Mouse (Mus musculus) mouse embryonic stem cell (cell line): ENCODE measurements at regions not wholly inside any gene's neighbourhood (a gene's known extent, or its start where the extent isn't known, plus 50 kb on each side); places are given as distances from the start of the nearest gene placed in this dataset.

Experiments used
- in situ Hi-C, 2 experiments: fragments of 300-500 bp; cut with MboI; formaldehyde crosslinking; loops; 1 replicate in 1 of 2; 3 replicates in 1 of 2; pipeline ENCODE4 v1.14.3; 2019 to 2020; ENCODE audit warnings: low sequenced_read_pairs in 2 of 2, low pct_unique_long_range_greater_than_20kb in 1 of 2, mixed read lengths in 1 of 2; ENCODE audit not compliant: unreplicated experiment in 1 of 2

DNA sequence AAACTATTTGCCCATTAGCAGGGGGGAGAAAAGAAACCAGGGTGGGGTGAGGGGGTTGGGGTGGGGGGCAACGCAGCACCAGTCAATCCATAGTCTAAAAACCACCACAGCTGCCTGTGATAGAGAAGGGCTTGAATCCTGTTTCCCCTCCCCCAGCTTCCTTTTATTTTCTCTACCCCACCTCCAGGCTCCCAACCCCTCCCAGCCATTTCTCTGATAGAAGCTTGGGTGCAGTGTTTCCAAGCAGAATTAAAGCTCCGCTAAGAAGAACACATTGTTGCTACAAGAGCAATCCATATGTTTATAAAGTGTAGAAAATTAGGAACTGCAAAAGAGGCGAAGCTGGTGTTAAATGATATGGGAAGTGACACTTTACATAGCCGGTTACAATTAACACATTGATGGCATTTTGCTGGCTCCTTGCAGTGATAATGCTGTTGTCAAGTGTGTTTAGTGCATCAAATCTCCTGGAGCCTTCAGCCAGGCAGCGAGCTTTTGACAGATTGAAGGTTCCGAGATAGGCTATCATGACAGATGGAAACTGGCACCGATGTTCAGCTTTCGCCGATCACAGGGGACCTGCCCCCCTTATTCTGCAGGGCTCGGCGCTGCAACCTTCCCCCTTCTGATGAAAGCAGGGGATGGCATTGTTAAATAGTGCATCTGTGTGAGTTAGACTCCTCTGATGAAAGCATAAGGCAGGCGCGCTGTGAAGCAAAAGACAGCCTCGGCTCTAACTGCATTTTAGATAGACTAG is 217.8 kb upstream of the Atp5g3 start:
- in situ Hi-C loops, result no loop called here

DNA sequence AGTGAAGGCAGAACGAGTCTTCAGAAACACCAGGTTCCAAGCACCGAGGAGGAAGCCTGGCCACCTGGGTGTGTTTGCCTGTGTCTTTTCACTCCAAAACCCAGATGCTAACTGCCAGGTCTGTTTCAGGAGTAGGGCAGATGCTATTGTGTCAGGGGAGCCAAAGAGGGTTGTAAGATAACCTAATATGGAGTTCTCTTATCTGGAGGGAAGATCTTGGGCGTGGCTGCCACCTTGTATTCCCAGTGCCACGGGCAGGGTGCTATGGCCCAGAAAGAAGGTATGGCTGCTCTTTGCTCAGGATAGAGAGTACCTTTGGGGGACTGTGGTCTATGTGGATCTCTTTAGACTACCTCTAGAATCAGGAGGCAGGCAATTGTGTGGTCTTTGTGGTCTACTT is 216.0 kb upstream of the Atp5g3 start:
- in situ Hi-C loops, result no loop called here

DNA sequence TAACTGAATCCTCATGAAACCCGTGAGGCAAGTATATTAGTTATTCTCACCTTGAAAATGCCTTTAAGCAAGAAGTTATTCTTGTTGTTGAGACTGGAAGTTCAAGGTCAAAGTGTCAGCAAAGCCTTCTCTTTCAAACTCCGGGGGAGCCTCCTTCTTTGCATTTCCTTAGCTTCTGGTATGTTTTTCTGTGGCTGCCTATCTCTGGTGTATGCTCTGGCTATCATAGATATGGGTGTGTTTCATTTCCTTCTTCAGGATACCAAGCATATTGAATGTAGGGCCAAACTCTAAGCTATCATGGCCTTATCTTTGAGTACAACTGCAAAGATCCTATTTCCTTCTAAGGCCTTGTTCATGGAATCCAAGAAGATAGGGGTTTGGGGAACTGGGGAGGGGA is 213.1 kb upstream of the Atp5g3 start:
- in situ Hi-C loops, result no loop called here

DNA sequence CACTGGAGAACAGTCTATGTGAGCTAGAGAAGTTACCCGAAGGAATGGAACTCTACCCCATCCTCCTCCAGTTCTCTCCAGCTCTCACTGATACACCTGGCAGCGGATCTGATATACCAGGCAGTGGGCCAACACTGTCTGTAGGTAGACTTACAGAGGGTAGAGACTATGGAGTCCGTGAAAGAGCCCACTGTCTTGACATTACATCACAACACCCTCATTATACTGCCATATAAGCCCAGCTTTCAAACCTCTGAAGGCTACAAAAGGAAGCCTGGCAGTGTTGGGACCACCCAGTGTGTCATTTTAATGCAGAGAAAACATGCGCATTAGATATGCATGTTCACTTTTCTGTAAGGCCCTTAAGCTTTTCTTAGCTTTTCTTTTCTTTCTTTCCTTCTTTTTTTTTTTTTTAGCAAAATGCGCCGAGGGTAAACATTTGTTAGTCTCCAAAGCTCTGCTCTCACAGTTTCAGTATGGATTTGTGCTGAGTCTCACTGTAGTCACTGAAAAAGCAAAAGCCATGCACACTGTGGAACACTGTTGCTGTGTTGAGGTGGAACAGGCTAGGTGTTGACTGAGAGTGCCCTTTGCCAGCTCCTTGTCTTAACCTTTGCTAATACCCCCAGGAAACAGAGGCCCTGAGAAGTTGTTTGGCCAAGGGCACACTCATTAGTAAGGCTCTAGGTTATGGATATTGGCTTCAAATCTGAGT is 212.4 kb upstream of the Atp5g3 start:
- in situ Hi-C loops, result no loop called here

DNA sequence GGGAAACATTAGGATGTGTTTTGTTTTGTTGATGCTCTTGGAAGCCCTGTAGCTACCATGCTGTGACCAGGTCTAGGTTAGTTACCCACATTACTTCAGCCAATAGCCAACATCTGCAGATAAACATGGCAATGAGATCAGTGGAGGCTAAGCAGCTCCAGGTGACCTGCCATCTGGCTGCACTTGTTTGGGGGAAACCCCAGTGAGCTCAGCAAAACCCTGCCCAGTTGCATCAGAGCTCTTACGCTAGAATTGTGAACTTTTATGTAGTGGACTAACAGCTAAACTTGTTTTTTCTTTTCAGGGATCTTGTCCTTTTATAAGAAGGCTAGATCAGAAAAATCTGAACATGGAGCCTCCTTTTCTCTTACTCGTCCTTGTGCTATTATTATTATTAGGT is 211.8 kb upstream of the Atp5g3 start:
- in situ Hi-C loops, result no loop called here

DNA sequence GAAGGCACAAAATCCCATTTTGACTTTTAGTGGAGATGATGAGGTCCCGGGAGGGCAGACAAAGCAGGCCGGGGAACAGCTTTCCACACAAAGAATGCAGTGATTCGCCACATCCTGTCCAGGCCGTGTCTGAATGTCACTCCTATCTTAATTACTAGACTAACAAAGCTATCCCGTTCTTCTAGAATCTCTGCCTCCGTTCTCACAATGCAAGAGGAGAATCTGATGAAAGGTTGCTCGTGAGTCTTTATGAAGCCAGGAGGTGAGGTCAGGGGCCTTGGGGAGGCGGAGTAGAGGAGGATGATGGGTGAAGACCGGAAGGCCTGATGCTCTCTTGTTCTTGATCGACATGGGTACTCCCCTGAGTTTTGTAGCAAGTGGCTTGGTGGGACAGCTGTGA is 208.9 kb upstream of the Atp5g3 start:
- in situ Hi-C loops, result no loop called here

DNA sequence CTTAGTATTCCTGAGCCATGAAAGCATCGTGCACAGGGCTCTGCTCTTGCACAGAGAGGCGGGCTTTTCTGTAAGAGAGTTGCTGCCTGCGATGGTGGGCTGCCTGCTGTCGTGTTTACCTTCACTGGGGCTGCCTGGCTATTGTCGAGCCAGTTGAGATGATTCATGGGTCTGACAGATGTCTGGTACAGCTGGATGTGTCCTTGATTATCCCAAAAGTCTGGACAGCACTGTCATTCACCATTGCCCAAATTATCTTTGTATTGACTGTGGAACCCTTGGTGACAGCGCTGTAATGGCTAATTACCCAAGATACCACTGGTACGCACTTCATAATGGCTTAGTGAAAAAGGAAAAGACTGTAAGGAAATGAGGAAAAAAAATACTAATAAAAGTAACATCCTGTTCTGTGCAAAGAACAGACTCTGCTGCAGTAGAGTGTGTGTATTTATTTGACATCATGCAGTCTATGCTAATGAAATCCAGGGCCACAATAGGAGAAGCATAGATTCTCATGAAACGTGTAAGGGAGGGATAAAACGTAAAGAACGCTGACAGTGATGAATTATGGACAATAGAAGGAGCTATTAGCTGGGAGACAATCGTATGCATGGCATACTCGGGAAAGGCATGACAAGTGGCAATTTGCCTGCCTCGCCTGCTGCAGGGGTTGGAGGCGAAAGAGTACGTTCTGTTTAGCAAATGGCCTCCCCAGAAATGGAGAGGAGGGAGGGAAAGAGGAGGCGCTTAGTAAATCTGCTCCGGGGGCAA is 208.2 kb upstream of the Atp5g3 start:
- in situ Hi-C loops, result no loop called here

DNA sequence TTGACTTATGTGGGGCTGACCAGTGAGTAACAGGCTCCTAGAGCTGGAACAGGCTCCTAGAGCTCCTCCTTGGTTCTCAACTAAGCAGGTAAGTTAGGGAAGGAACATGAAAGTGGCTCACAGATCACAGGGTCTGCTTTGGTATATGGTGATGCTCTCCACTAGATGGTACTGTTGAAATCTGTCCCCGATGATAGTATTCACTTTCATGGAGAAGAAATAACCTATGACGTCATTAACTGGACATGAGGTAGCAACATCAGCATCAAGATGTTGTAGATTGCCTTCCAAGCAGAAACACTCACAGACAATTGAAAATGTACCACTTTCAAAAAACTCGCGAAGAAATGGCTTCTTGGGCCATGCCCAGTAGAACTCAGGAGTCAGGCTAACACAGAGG is 195.3 kb upstream of the Atp5g3 start:
- in situ Hi-C loops, result no loop called here

DNA sequence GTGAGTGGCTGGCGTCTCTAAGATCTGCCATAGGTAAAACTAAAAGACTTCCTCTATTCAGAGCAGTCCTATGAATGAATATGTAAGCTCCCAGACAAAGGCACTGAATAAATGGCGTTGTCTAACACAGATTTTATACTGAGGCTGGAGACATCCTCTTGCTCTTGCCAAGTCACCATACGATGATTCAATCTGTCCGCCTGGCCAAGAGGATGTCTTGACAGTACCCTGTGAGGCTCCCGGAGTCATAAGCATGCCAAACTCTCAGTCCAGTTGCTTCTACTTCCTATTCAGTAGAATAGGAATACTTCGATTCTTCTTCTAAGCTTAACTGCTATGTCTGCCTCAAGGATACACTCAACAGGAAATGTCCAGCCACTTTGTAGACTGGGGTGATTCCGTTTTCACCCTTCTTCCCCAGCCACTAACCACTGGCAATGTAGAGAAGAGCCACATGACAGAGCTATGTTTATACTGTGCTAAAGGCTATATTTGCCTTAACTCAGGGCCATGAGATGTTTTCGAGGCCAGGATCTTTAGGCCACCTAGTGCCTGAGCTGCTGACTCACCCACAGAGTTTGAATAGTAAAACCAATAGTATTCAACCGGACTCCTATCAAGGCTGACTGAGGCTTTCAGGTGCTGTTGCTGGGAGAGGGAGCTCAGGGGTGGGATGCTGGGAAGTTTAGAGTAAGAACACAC is 188.7 kb upstream of the Atp5g3 start:
- in situ Hi-C loops, result no loop called here

DNA sequence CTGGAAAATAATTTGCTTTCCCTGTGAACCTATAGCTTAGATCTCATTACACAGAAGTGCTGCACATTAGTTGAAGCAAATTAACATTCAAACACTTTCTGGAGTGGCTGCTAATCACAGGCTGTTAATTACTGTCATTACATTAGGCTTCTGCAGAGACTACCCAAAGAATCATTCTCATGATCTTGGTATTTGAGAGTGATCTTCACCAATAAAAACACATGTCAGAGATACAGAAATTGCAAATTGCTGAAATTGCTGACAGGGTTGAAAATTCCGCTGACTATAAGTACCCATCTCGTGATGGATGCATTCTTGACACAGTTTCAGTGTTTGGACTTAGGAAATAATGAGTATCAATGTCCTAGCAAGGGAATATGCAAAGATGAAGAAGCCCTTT is 185.7 kb upstream of the Atp5g3 start:
- in situ Hi-C loops, result no loop called here

DNA sequence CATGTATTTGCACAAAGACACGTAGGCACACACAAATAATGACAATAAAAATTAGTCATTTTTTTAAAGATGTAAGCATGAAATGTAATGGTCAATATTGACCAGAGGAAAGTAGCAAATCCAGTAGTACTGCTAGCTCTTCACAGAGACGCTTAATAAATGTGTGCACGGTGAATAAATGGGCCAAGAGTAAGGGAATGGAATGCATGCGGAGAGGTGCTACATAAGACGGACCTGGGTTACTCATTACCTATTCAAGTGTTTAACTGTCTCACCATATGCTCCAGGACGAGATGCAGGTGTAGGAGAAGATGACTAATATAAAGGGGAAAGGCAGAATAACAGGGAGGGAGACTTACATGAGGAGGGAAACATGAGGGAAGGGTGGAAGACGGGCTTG is 182.4 kb upstream of the Atp5g3 start:
- in situ Hi-C loops, result no loop called here

DNA sequence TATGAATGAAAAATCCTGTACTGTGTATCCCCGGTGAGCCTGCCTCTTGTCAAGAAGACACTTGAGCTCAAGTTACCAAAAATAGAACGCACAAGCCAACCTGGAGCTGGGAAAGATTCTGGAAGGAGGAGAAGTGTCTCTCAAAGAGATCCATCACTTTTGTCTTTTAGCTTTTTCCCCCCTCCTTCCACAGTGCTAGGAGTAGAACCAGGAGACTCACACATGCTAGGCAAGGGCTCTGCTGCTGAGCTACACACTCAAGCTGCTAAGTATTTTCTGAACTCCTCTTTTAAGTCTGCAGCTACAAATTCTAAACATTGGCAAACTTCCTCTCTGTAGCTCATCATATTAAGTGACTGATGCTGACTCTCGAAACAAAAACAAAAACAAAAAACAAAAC is 176.2 kb upstream of the Atp5g3 start:
- in situ Hi-C loops, result no loop called here

DNA sequence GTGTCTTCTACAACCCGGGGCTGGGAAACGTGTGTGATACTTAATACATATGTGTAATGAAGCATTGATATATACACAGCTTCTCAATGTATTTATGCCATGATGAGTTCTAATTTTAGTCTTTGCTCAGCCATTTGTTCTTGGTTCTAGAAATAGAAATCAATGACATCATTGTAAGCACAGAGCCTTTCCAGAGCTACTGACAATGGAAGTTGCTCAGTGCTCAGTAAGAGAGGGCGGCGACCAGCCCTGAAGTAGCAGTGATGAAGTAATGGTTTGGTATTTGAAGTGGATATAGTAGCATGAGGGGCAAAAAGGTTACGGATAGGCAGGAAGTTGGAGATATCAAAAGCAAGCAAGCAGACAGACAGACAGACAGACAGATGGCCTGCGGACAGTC is 173.8 kb upstream of the Atp5g3 start:
- in situ Hi-C loops, result no loop called here

DNA sequence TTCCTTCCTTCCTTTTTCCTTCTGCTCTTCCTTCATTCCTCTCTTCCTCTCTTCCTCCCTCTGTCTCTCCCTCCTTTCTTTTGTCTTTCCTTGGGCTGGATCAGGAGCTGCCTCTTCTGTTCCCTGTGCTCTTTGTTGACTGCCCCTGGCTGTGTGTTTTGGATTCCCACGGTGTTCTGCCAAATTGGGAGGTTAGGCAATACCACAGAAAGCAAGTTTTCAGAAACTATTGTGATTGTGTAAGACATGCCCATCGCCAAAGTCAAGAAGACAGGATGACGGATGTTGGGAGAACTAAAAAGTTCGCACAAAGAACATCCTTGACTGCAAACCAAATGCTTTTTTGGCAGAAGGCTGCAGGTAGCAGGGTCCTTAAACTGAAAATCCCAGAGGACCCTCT is 165.6 kb upstream of the Atp5g3 start:
- in situ Hi-C loops, result no loop called here

DNA sequence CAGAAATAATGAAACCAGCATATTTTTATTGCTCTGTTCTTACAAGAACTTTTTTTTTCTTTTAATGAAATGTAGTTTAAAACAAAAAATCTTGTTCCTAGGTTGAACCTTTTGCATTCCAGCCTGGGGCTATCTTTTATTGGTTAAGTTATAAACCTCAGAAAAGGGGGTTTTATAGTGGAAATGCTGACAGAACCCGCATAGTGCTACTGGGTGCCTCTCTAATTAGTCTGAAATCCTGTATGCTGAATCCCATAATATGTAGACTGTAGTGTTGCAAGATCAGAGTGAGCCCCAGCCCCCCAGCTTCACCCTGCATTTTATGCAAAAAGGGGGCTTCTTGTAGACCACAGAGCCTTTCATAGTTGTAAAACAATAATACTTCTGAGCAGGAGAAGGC is 164.4 kb upstream of the Atp5g3 start:
- in situ Hi-C loops, result no loop called here

DNA sequence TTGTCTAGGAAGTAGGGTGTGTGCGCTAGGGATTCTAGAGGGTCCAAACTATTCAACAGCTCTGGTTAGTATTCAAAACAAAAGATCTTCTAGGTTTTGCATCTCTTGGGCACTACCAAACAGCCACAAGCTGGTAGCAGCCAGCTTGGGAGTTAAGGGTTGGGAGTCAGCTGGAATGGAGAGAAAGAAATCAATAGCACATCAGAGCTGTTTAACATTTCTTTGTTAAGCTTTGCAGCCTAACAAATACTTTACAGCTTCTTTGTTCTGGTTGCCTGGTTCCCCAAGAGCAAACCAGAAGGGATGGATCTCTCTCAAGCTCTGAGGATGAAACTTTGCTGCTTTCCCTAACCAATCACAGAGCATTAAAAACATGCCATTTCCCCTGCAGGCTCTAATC is 162.3 kb upstream of the Atp5g3 start:
- in situ Hi-C loops, result no loop called here

DNA sequence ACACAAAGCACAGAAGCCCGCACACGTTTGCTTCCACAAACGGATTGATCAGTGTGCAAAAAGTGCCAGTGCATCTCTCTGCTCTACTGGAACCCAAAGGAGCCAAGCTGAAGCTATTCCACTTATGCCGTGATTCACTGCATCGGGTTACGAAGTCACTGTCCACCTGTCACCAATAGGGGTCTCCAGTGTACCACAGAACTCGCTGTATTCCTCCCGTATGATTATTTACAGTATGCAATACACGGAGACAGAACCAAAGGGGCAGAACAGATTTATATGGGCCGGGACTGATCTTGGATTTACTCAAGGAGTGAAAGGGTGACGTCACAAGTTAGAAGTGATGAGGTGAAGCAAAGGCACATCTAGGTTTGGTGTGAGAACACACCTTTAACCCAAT is 155.5 kb upstream of the Atp5g3 start:
- in situ Hi-C loops, result loop anchor here (10.0 kb wide), 3 partner anchors 228 to 598 kb away; partner anchors contain the start of genes Evx2 (in 1 of the 2) and Hoxd13 (in 1 of the 2)

DNA sequence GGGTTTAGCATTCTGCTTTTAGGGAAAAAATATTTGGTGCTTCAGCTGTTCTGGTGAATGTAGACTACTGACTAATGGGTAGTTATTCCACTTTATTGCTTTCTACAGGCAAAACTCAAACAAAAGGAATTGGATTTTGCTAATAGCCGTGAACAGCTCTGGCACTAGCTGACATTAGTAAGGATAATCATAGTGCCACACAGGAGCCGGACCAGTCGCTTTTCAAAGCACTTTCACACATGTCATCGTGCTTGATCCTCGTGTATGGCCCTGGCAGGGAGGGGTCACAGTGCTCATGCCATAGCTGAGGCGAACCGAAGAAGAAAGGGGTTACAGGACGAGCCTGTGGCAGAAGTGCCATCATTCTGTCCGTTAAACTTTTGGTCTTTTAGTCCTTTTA is 153.2 kb upstream of the Atp5g3 start:
- in situ Hi-C loops, result loop anchor here (10.0 kb wide), 3 partner anchors 230 to 600 kb away; partner anchors contain the start of genes Evx2 (in 1 of the 2) and Hoxd13 (in 1 of the 2)

DNA sequence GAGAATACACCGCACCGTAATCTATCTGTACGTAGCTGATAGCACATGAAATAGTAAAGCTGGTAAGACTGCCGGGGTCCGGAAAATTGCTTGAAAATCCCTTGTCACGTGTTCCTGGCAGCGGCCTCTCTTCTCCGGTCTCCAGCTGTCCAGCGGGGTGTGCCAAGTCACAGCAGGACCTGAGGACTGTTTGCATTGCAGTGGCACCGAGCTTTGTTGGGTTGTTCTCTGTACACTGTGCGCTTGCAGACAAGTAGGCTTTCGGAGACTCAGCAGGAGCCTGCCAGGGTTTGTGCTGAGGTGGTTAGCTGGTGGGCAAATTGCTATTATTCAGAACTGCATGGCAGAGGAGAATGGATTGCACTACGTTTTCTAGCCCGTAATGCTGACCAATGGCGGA is 152.7 kb upstream of the Atp5g3 start:
- in situ Hi-C loops, result loop anchor here (10.0 kb wide), 3 partner anchors 231 to 601 kb away; partner anchors contain the start of genes Evx2 (in 1 of the 2) and Hoxd13 (in 1 of the 2)
